Mouse (Mus musculus) spleen, adult 12 weeks (tissue): ENCODE measurements around the gene Slit3.

Experiments
- DNase-seq: peaks from one replicate; pipeline ENCODE4 v3.0.0; 2022; ENCODE audit warnings: low spot score

Gene Slit3

DNA sequence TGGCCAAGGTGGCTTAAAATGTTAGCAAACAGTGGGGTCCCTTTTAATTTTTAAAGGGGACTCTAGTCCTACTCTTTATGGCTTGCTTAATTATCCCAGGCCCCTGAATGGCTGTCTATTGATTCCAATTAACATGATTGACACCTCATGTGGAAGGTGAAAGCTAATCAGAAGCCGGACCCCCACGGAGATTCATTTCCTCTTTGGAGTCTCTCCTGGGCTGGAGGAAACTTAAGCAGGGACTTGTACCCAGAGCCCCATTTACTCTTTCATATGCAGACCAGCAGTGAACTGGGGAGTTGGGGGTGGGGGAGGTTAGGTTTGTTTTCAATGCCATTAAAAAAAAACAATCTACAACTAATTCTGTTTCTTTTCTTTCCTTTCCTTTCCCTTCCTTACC is 230.4 kb downstream of the Slit3 start:
- no peak for DNase-seq

DNA sequence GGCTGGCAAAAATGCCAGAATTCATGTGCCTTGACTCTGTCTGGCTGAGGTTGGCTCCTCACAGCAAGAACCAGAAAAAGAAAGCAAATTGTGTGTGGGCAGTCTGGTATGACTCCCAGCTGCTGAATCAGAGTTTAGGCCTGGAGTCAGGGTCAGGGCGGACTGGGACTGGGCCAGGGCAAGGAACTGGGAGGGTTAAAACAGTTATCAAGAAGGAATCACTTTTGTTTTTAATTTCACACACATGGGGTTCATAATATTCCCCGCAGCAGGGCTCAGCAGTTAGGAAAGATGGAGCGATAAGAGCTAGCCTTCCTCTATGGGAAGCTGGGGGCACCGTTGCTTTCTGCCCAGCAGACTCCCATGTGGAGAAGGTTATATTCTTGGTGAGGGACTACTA is 234.8 kb downstream of the Slit3 start:
- no peak for DNase-seq

DNA sequence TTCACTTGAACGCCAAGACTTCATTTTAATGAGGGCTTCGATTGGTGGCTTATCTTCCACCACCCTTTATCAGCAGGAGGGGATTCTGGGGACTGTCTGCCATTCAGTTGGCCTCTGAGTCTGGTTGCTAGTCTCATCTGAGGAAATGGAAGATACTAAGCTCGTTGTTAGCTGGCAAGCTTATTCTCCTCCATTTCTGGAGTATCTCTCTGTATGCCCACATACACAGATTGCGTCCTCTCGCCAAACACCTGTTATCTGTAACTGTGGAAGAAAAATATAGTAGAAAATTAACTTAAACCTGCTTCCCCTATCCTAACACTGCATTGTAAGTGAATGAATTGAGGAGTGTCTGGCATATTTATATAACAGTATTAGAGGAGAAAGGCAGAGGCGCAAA is 240.0 kb downstream of the Slit3 start:
- DNase-seq = no peak

DNA sequence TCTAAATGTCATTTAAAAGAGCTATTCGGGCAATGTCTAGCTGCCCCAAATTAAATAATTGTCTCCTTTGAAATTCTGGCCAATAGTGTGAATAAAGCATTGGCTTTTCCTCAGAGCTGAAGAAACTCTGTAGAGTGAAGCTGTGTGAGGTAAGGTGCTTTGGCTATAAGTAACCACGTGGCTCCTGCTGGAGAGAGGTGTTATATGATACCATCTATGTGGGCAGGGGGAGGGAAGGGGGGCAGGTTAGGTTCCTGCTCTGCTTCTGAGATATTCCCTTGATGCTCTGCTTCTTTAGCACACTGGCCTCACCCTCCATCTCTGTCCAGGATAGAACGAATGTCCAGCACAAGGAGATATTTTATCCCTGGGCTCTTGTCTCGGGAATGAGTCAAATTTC is 242.0 kb downstream of the Slit3 start:
- DNase-seq = no peak

DNA sequence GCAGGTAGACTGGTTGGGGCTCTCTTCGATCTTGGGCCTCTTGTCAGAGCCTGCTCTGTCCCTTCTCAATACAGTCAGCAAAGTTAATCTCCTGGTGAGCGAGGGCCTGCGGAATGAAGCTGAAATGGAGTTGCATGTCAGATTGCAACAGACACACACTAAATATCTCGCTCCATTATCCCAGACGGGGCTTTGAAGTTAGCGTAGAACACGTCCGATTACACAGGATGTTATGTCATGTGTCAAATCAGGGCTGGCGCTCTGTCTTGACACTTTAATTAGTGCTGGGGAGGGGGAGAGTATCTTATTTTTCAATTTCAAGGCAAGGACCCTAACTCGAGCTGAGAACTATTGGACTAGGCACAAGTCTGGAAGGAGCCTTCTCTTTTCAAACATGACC is 243.4 kb downstream of the Slit3 start:
- DNase-seq = no peak

DNA sequence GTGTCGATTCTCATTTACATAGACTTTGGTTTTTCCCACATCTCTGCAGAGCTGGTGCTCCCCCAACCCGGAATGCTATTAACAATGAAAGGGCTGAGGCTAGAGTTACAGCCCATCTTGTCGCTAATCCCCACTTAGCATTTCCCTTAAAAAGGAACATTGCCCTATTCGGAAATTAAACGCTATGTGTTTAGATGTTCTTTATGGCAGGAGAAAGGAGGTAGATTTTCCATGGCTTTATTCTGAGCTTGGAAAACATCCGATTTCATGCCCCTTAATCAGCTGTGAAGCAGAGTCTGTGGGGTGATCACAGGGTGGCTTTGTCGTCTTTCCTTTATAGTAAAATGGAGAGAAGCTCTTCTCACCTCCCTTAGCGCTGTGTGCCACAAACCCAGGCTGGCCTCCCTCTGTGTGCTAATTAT is 244.5 kb downstream of the Slit3 start:
- no peak for DNase-seq

DNA sequence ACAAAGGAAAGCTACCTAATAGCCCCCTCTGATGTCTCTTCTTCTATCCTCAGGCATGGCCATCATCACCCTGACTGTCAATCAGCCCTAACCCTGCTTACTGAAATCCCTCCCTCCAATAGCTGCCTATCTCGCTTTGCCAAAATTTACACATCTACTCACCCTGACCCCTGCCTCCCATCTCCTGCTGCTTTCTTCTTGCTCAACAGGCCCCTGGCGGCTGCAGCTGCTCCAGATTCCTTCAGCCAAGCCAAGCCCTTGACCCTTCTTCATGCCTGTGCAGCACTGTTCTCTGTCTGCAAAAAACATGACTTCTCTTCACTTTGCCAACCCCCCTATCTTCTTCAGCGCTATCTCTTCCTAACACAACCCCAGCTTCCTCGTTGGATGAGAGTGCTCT is 245.6 kb downstream of the Slit3 start:
- no peak for DNase-seq

DNA sequence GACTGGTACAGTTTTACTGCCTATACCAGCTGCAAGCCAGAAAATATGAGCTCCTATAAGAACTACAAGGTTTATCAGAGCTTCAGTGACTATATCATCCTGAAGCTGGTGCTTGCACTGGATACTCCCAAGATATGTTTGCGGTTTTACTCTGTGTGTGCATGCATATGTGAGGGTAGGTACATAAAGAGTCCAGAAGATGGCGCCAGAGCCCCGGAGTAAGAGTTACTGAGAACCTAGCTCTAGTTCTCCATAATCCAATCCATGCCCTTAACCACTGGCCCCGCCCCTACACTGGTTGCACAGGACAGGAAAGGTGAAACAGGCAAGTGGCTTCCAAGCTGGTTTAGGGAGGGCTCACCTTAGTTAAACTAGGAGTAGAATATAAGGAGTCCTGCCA is 246.2 kb downstream of the Slit3 start:
- DNase-seq = no peak

DNA sequence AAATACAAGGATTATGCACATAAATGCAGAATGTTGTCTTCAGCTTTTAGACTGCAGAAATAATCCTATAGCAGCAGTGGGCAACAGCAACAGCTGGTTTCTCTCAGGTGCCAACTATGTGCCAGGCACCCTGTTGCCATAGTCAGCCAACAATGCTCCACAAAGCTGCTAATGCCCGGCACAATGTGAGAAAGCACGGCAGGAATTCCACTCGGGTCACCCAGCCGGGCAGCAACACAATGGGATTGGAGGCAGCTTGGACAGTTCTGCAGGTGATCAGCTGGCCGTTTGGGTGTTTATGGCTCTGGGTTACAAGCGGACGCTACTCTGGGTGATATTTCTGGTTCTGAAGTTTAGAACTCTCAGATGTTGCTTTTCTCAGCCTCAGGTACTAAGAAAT is 248.9 kb downstream of the Slit3 start:
- no peak for DNase-seq

DNA sequence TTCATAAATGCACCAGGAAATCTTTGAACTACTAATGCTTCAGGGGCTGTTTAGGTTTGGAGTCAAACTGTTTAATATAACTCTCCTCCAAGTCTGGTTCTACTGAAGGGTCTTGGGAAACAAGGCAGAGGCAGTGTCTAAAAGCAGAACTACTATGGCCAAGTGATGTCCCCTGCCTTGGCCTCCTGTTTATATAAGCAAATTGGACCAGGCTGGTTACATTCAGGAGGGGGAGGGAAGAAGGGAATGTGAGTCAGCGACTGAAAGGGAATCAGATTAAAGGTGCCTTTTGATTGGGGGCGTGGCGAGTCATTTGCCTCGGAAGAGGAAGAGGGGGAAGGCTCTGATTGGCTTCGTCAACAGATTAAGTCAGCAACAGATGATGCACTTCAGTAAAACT is 249.7 kb downstream of the Slit3 start:
- DNase-seq = no peak

DNA sequence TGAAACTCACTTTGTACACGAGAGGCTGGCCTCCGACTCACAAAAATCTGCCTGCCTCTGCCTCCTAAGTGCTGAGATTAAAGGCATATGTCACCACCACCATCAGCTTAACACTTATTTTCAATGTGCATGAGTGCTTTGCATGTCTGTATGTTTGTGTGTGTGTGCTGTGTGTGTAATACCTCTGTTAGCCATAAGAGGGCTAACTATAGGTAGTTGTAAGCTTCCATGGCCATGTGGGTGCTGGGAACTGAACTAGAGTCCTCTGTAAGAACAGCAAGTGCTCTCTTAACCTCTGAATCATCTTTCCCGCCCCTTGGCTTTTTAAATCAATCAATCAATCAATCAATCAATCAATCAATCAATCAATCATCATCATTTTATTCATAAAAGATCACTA is 251.4 kb downstream of the Slit3 start:
- no peak for DNase-seq

DNA sequence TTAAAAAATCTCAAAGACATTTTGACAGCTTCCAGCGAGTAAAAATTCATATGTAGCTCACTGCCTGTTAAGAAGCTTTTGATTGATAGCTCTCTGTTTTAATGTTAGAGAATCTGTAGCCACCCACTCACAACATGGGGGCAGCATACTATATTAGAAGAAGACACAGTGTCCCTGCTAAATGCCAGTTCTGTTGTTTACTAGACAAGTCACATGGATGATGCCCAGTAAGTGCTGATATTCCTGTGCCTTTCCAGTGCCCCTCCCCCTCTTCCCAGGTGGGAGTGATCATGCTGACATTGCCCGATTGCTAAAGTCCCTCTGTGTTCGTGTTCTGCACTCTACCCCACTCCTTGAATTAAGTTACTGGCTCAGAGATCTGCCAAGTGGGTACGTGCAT is 254.0 kb downstream of the Slit3 start:
- DNase-seq = no peak

DNA sequence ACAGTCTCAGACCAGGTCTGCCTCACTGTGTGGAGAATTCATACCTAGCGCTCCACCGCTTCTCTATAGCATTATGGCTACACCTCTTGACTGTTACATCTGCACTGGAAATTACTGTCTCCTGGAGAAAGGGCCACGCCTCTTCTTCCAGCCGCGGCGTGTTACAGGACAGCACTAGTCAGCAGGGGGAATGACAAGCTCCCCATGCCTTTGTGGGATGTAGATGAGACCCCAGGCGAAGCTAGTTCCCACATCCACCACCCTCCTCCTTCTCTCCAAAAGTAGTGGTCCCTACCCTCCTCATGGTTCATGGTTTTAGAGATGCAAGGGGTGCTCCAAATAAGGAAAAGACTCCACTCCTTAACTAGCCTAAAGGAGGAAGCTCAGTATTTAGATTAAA is 257.8 kb downstream of the Slit3 start:
- DNase-seq = no peak

DNA sequence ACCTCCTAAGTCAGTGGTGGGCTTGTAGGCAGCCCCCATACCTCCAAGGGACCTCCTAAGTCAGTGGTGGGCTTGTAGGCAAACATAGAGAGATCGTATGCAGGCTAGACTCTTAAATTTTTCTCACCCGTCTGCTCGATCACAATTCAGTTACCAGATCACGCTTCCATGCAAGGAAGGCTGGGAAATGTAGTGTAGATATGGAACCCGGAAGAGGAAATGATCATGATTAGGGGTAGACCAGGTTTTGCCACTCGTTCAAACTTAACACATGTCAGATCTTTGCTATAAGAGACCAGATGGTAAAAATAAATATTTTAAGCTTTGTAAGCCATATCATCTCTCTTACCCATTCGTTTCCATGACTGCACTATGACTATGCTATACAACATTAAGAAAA is 258.4 kb downstream of the Slit3 start:
- no peak for DNase-seq

DNA sequence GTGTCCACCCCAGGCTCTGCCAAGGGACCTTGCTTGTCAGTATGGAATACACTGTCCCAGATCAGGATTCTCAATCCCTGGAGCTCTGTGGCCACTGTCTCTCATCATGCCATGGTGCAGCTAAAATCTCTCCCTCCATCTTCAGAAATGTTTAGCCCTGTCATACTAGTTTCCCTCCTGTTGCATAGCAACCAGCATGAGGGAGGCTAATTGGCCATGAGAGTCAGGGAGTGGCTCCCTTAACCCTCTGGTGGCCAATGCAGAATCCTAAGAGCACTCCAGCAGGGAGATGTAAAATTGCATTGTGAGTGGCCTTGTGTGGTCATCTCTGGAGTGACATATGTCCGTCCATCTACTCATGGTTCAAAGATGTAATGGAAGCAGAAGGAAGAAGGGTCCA is 259.7 kb downstream of the Slit3 start:
- no peak for DNase-seq

DNA sequence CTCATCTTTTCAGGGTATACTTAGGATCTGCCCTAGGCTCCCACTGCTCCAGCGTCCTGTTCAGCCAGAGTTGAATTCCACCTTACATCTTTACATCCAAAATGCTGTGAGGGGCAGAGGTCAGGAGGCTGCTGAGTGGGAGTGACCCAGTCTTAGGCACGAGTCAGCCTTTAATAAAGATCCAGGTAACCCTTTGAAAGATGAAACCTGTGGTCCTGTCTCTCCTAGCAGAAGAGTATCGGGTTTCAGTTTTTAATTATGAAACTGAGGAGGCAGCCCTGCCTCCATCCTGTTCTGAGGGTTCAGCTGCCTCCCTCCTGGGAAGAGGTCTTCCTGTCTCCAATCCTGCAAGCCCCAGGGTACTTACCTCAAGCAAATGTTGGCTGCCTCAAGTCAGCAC is 264.4 kb downstream of the Slit3 start:
- DNase-seq = no peak

DNA sequence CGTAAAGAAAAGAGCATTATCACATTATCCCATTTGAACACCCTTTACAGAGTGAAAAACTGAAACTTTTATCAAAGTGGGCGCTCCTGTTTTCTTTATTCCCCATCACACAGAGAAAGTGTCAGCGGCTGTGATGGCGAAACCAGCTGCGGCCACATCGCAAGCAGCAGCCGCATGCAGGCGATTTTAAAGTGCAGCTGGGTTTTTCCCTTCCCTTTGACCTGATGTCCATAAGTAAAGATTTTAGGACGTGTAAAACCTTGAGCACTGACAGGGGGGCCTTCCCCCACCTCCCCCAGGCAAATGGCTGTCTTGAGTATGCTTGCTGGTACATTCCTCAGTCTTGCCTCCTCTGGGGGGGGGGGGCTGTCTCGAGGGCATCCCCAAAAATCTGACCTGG is 266.8 kb downstream of the Slit3 start:
- no peak for DNase-seq

DNA sequence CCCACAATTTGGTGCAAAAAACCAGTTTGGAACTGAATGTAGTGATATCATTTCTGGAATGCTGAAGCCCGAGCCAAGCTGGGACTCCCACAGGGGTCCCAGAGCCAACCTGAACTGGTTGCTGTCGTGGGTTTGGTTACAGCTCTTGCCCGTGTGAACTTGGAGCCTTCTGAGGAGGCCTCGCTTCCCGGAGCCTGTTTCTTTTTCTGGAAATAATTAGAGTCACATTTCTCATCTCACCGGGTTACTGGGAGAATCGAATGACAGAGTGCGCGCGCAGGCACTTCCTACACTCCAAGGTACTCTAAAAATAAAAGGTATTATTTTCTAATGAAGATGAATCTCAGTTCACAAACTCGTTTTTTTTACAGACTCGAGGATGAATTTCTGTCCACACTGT is 267.4 kb downstream of the Slit3 start:
- no peak for DNase-seq

DNA sequence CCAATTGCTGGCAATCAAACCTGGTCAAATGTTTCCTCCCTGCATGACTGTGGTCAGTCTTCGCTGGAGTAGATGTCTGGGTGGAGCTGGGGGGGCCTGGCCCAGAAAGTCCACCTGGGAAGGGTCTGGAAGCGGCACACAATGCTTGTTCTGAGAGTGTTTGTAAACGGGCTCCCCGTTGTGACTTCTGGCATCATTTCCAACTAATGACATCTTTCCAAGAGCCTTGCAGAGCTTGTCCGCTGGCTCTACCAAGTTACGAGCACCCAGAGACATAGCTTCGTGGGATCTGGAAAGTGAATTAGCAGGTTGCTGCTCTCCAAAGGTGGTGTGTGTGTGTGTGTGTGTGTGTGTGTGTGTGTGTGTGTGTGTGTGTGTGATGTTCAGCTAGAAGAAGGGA is 268.3 kb downstream of the Slit3 start:
- DNase-seq = no peak

DNA sequence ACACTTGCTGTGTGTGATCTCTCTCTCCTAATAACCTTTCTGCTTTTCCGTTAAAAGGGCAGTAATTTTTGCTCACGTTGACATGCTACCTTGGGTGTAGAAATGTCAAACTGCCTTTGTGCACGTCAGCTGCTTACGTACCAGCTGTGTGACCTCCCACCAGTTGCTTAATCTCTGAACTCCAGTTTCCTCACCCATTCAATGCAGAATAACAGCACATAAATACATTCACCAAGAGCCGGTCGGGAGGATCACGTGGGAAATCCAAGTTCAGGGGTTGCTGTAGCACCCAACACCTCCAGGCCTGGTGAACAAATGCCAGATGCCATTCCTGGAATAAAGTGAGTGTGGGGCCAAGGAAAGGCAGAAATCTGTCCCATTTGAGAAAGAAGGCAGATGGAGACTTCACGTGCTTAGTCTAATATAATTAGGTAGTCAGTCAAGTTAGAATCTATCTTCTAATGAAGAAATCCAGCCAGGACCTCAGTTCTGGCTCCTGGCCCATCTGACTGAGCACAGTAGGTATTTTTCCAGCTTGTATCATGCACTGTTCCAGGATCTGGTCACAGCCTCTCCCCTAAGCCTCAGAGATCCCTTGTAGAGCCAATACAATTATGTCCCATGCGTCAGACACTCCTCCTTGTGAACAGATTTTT is 268.9 kb downstream of the Slit3 start:
- DNase-seq = no peak

DNA sequence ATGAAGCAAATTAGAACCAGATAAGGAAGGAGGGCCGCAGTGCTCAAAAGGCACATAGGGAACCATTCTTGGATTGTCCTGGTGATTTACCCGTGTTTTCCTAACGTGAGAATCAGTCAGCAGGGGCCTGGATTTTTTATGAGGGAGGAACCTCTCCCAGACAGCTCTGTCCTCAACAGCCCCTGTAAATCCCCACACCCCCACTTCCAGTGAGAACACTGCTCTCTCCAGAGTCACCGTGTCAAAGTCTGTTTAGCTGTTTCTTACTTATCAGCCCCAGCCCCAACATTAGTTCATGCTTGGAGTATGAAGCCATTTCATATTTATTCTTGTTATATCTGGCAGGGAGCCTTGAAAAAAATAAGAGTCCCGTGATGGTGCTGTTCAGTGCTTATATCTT is 272.8 kb downstream of the Slit3 start:
- DNase-seq = no peak

DNA sequence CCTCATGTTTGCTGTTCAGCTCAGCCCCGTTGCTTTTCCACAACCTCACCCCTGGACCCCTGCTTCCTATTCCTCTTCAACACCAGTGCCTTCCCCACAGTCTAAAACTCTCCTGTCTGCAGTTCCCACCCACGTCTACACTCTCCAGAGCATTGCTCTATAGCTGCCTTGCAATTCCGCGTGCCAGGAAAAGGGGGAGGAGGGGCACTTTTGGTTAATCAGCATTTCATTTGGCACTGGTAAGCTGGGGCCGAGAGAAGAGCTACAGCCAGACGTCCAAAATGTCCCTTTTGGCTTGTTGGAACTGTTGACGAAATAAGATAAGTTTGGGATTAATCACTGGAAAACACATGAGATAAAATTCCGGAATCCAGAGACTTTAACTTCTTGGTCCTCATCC is 274.4 kb downstream of the Slit3 start:
- DNase-seq = no peak

DNA sequence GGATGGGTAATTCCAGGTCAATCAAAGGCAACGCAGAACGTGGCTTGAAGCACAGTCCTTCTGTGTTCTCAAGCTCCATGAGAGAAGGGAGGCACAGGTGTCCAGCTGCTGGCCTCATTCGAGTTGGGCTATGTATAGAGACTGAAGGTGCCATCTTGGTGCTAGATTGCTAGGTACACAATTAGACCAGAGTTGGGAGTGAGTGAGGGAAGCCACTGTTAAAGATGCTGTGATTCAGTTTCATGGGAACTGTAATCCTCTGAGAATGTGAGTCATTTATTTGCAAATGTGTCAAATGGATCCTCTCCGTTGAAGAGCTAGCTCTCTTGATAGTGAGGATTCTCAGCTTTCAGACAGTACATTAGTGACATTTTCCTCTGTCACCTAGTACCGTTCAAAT is 277.3 kb downstream of the Slit3 start:
- DNase-seq = no peak

DNA sequence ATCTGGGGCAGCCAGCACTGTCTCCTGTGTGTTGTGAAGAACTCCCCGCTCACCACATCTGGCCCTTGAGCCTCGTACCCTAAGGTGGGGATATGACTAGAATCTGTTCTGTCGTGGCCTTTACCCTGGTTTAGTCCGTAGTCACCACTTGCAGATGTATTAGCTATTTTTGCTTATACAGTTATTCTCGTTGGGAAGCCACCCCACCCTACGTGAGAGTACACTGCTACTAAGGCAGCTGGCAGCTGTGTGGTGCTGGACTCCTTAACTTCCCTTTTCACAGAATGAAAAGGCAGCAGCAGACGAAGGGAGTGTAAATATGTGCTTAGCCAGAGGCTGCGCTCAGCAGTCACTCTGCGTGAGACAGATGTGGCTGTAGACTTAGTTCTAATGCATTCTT is 282.5 kb downstream of the Slit3 start:
- DNase-seq = no peak

DNA sequence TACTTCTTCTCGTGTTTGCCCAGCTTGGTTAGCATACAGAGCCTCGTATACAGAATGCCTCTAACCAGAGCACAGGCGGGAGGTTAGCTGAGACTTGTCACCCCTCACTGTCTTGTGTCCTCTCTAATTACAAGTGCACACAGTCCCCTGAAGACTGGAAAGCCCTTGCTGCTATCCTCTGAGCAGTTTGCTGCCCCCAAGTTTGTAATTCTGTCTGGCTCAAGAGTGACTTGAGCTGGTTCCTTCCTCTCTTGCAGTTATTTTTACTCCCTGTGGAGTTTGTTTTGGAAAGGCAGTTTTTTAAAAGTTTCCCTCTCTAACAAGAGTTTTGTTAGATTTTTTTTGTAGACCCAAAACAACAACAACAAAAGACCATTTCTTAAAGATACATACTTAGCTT is 285.0 kb downstream of the Slit3 start:
- DNase-seq = no peak
